Mouse (Mus musculus): ENCODE data around the gene Gm20388. TPM values are rescaled to one million over a fixed set of nuclear protein-coding genes. Genes with fewer than 3 reads are reported as not detected.
A peak's percentile ranks its signal among the peaks of the same experiment; 100 is the strongest.

Gm20388 gene
- polyA plus RNA-seq, 1 experiment from 2014 or later: not detected

- Histone ChIP-seq H3K4me3 (ENCODE audit: low read depth, low read length) (no peak overlapping the region), H3K27ac (ENCODE audit: low read depth, low read length) (no peak overlapping the region), H3K36me3 (ENCODE audit: control insufficient read depth, insufficient read depth) (no peaks in the 10 kb centered on the region), H3K27me3 (replicated peaks; ENCODE audit: control insufficient read depth, insufficient read depth, low read length) (no peaks in the 10 kb centered on the region), H3K4me2 (replicated peaks; ENCODE audit: low read depth) (no peak overlapping the region), H3K9ac (ENCODE audit: low read depth, low read length) (no peak overlapping the region), H3K4me1 (replicated peaks; ENCODE audit: control insufficient read depth, insufficient read depth, low read length) (no peaks in the 10 kb centered on the region; the same call in none of the 2 replicates), H3K9me3 (ENCODE audit: control insufficient read depth) (no peaks in the 10 kb centered on the region)
- 83% methylated on average over 5 of the region's 5 CpGs for WGBS
- TF ChIP-seq CTCF (IDR thresholded peaks at IDR 0.05; ENCODE audit: low read depth): no peak
- no peak for ATAC-seq
Observed at GRCm38 (mm10) chr8:122951456-122951855, 3040.8 kb downstream of the Gm20388 start.

- no peak for TF ChIP-seq CTCF (IDR thresholded peaks at IDR 0.05; ENCODE audit: low read depth)
- Histone ChIP-seq H3K4me3 (ENCODE audit: low read depth, low read length) (no peak overlapping the region), H3K36me3 (ENCODE audit: control insufficient read depth, insufficient read depth) (no peaks in the 10 kb centered on the region), H3K9me3 (ENCODE audit: control insufficient read depth) (no peaks in the 10 kb centered on the region), H3K4me2 (replicated peaks; ENCODE audit: low read depth) (no peak overlapping the region), H3K27ac (ENCODE audit: low read depth, low read length) (no peak overlapping the region), H3K9ac (ENCODE audit: low read depth, low read length) (no peak overlapping the region), H3K4me1 (replicated peaks; ENCODE audit: control insufficient read depth, insufficient read depth, low read length) (no peaks in the 10 kb centered on the region; the same call in none of the 2 replicates), H3K27me3 (replicated peaks; ENCODE audit: control insufficient read depth, insufficient read depth, low read length) (no peaks in the 10 kb centered on the region)
- WGBS: 85% methylated on average over 6 of the region's 6 CpGs
- ATAC-seq: no peak
Observed at GRCm38 (mm10) chr8:122953028-122953427, 3042.4 kb downstream of the Gm20388 start.

GRCm38 (mm10) chr8:122954090-122954799 lies 3043.6 kb downstream of the Gm20388 start:
- no peaks in the 10 kb centered on the region for H3K9me3 ChIP-seq (ENCODE audit: control insufficient read depth)
- no peak for ATAC-seq
- H3K9ac ChIP-seq (ENCODE audit: low read depth, low read length): no peak overlapping the region
- no peaks in the 10 kb centered on the region for H3K27me3 ChIP-seq (replicated peaks; ENCODE audit: control insufficient read depth, insufficient read depth, low read length)
- no peak overlapping the region for H3K4me2 ChIP-seq (replicated peaks; ENCODE audit: low read depth)
- no peak overlapping the region for H3K27ac ChIP-seq (ENCODE audit: low read depth, low read length)
- TF ChIP-seq CTCF (IDR thresholded peaks at IDR 0.05; ENCODE audit: low read depth): no peak
- 66% methylated on average over 3 of the region's 3 CpGs for WGBS
- no peaks in the 10 kb centered on the region; the same call in none of the 2 replicates for H3K4me1 ChIP-seq (replicated peaks; ENCODE audit: control insufficient read depth, insufficient read depth, low read length)
- H3K36me3 ChIP-seq (ENCODE audit: control insufficient read depth, insufficient read depth): no peaks in the 10 kb centered on the region
- H3K4me3 ChIP-seq (ENCODE audit: low read depth, low read length): no peak overlapping the region

GRCm38 (mm10) chr8:122955195-122955594 lies 3044.6 kb downstream of the Gm20388 start:
- Histone ChIP-seq H3K4me3 (ENCODE audit: low read depth, low read length) (no peak overlapping the region), H3K36me3 (ENCODE audit: control insufficient read depth, insufficient read depth) (no peaks in the 10 kb centered on the region), H3K9ac (ENCODE audit: low read depth, low read length) (no peak overlapping the region), H3K27ac (ENCODE audit: low read depth, low read length) (no peak overlapping the region), H3K4me1 (replicated peaks; ENCODE audit: control insufficient read depth, insufficient read depth, low read length) (peaks cover 3% of the 10 kb centered on the region), H3K9me3 (ENCODE audit: control insufficient read depth) (no peaks in the 10 kb centered on the region), H3K4me2 (replicated peaks; ENCODE audit: low read depth) (no peak overlapping the region), H3K27me3 (replicated peaks; ENCODE audit: control insufficient read depth, insufficient read depth, low read length) (no peaks in the 10 kb centered on the region)
- no peak for TF ChIP-seq CTCF (IDR thresholded peaks at IDR 0.05; ENCODE audit: low read depth)
- no peak for ATAC-seq

GRCm38 (mm10) chr8:122955997-122956396 lies 3045.4 kb downstream of the Gm20388 start:
- Histone ChIP-seq H3K27ac (ENCODE audit: low read depth, low read length) (no peak overlapping the region), H3K4me3 (ENCODE audit: low read depth, low read length) (no peak overlapping the region), H3K9ac (ENCODE audit: low read depth, low read length) (no peak overlapping the region), H3K4me2 (replicated peaks; ENCODE audit: low read depth) (no peak overlapping the region), H3K9me3 (ENCODE audit: control insufficient read depth) (no peaks in the 10 kb centered on the region), H3K4me1 (replicated peaks; ENCODE audit: control insufficient read depth, insufficient read depth, low read length) (peaks cover 3% of the 10 kb centered on the region; the same call in 1 of the 2 replicates), H3K36me3 (ENCODE audit: control insufficient read depth, insufficient read depth) (no peaks in the 10 kb centered on the region), H3K27me3 (replicated peaks; ENCODE audit: control insufficient read depth, insufficient read depth, low read length) (no peaks in the 10 kb centered on the region)
- no peak for TF ChIP-seq CTCF (IDR thresholded peaks at IDR 0.05; ENCODE audit: low read depth)
- 88% methylated on average over 3 of the region's 3 CpGs for WGBS
- ATAC-seq: no peak

- TF ChIP-seq CTCF (IDR thresholded peaks at IDR 0.05; ENCODE audit: low read depth): no peak
- Histone ChIP-seq H3K27me3 (replicated peaks; ENCODE audit: control insufficient read depth, insufficient read depth, low read length) (no peaks in the 10 kb centered on the region), H3K4me1 (replicated peaks; ENCODE audit: control insufficient read depth, insufficient read depth, low read length) (peaks cover 24% of the 10 kb centered on the region), H3K4me2 (replicated peaks; ENCODE audit: low read depth) (no peak overlapping the region), H3K9me3 (ENCODE audit: control insufficient read depth) (no peaks in the 10 kb centered on the region), H3K9ac (ENCODE audit: low read depth, low read length) (no peak overlapping the region), H3K4me3 (ENCODE audit: low read depth, low read length) (no peak overlapping the region), H3K27ac (ENCODE audit: low read depth, low read length) (peak overlapping the region; percentile 54; the same call in 1 of the 2 replicates), H3K36me3 (ENCODE audit: control insufficient read depth, insufficient read depth) (0 out of 2 replicates have a peak, but pooled peaks cover 7% of the 10 kb centered on the region)
- ATAC-seq: peak; percentile 81
- WGBS: 32% methylated on average over 5 of the region's 5 CpGs
Observed at GRCm38 (mm10) chr8:122960323-122960722, 3049.7 kb downstream of the Gm20388 start.
